Mouse (Mus musculus): ENCODE measurements around the gene Arhgef25.

GRCm38 (mm10) chr10:127156511-127156910, 33.4 kb downstream of the Arhgef25 start:
- TF ChIP-seq CTCF (IDR thresholded peaks at IDR 0.05; ENCODE audit: low read depth), result no peak
- no peak for TF ChIP-seq EP300 (IDR thresholded peaks at IDR 0.05; ENCODE audit: low read depth)

Measured in liver, embryonic 14.5 days (tissue).